Mouse (Mus musculus) liver (tissue): ENCODE measurements at regions not wholly inside any gene's neighbourhood (a gene's known extent, or its start where the extent isn't known, plus 50 kb on each side); places are given as distances from the start of the nearest gene placed in this dataset.
"Not testable (repeated sequence)": the region's sequence is repeated elsewhere in the genome, so short reads cannot be mapped to it uniquely, and the experiment has no call there.

Experiments used
- DNase-seq: peaks from one replicate; pipeline ENCODE4 v3.0.0-alpha.2; 2020; ENCODE audit warnings: mixed read lengths

- DNase-seq, result peak; percentile 35
Observed at GRCm38 (mm10) chr5:77807726-77808125, 399.9 kb upstream of the Igfbp7 start.

GRCm38 (mm10) chr5:77806334-77807157 lies 398.7 kb upstream of the Igfbp7 start:
- no peak for DNase-seq

- no peak for DNase-seq
Observed at GRCm38 (mm10) chr5:77805796-77806195, 398.0 kb upstream of the Igfbp7 start.

GRCm38 (mm10) chr5:77805303-77805702 lies 397.5 kb upstream of the Igfbp7 start:
- DNase-seq, result no peak

- DNase-seq, result no peak
Observed at GRCm38 (mm10) chr5:77804113-77804512, 396.3 kb upstream of the Igfbp7 start.

GRCm38 (mm10) chr5:77803562-77803961 lies 395.7 kb upstream of the Igfbp7 start:
- peak; percentile 17 for DNase-seq

- DNase-seq, result no peak
Observed at GRCm38 (mm10) chr5:77796960-77797359, 389.1 kb upstream of the Igfbp7 start.

GRCm38 (mm10) chr5:77795766-77796165 lies 387.9 kb upstream of the Igfbp7 start:
- DNase-seq, result no peak

- no peak for DNase-seq
Observed at GRCm38 (mm10) chr5:77783953-77784352, 376.1 kb upstream of the Igfbp7 start.

- DNase-seq, result no peak
Observed at GRCm38 (mm10) chr5:77762426-77763042, 354.7 kb upstream of the Igfbp7 start.

- DNase-seq, result no peak
Observed at GRCm38 (mm10) chr5:77762013-77762412, 354.2 kb upstream of the Igfbp7 start.

GRCm38 (mm10) chr5:77748933-77749332 lies 341.1 kb upstream of the Igfbp7 start:
- DNase-seq, result no peak

GRCm38 (mm10) chr5:77746604-77747003 lies 338.8 kb upstream of the Igfbp7 start:
- DNase-seq, result no peak

GRCm38 (mm10) chr5:77743467-77743866 lies 335.6 kb upstream of the Igfbp7 start:
- no peak for DNase-seq

GRCm38 (mm10) chr5:77730286-77730685 lies 322.4 kb upstream of the Igfbp7 start:
- not testable (repeated sequence) for DNase-seq

GRCm38 (mm10) chr5:77681592-77681991 lies 273.8 kb upstream of the Igfbp7 start:
- no peak for DNase-seq

- DNase-seq, result no peak
Observed at GRCm38 (mm10) chr5:77672073-77672924, 264.5 kb upstream of the Igfbp7 start.

- no peak for DNase-seq
Observed at GRCm38 (mm10) chr5:77663096-77663495, 255.3 kb upstream of the Igfbp7 start.

GRCm38 (mm10) chr5:77659016-77659415 lies 251.2 kb upstream of the Igfbp7 start:
- no peak for DNase-seq

- DNase-seq, result no peak
Observed at GRCm38 (mm10) chr5:77644651-77645050, 236.8 kb upstream of the Igfbp7 start.

- no peak for DNase-seq
Observed at GRCm38 (mm10) chr5:77620402-77620801, 212.6 kb upstream of the Igfbp7 start.

- no peak for DNase-seq
Observed at GRCm38 (mm10) chr5:77610496-77610895, 202.7 kb upstream of the Igfbp7 start.

- DNase-seq, result no peak
Observed at GRCm38 (mm10) chr5:77594719-77595118, 186.9 kb upstream of the Igfbp7 start.
